Mouse (Mus musculus) retina, adult 2 months (tissue): ENCODE measurements around the gene Tmem8b.
A peak's percentile ranks its signal among the peaks of the same experiment; 100 is the strongest.

Source experiments
- DNase-seq: peaks from one replicate; pipeline ENCODE4 v3.0.0-alpha.2; 2012; ENCODE audit warnings: low read depth, low spot score

The Tmem8b gene

DNA sequence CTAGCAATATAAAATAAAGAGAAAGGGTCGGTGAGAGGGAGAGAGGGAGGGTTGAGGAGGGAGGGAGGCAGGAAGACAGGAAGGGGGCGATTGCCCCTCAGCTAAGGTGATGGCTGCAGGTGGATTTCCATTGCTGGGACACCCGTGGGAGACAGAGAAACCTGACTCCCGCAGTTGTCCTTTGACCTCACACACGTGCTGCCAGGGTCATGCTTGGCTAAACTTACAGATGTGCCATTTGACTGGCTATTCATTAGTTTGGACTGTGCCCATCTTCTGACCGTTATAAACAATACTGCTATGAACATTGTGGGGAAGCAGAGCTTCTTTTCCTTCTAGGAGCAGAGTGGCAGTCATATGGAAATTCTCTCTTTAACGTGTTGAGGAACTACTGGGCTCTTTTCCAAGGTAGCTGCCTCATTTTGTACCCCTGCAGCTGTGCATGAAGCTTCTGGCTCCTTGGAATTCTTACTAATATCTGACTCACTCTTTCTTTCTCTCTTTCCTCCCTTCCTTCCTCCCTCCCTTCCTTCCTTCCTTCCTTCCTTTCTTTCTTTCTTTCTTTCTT lies 45.0 kb downstream of the Tmem8b start:
- no peak for DNase-seq

DNA sequence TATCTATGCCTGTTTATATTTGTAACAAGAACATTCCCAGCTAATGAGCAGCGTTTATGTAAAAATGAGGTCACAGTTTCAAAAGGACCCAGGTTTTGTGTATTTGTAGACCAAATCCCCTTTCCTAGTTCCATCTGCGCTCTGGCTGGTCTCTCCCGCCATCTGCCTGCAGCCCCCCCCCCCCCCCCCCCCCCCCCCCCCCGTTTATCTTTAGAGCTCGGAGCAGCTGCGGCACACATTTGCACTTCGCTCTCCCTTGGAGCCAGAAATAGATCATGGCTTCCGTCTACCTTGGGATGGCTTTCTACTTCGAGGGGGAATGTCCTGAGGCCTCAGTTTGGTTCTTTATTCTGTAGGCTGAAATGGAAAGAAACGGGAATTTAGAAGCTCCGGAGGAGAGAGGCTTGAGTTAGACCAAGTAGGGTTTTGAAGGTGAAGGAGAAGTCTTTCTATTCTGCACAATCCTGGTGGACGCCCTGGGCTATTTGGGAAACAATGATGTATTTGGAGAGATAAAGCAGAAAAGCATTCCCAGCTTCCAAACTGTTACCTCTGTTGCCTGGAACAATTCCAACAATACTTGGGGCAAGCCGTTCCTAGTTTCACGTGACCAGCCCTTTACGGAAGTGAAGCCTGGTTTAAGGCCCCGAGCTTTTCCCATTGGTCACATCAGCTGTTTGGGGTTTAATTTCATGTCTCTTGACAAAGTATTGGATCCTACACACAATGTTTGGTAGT lies 51.9 kb downstream of the Tmem8b start:
- peak; percentile 40 for DNase-seq

DNA sequence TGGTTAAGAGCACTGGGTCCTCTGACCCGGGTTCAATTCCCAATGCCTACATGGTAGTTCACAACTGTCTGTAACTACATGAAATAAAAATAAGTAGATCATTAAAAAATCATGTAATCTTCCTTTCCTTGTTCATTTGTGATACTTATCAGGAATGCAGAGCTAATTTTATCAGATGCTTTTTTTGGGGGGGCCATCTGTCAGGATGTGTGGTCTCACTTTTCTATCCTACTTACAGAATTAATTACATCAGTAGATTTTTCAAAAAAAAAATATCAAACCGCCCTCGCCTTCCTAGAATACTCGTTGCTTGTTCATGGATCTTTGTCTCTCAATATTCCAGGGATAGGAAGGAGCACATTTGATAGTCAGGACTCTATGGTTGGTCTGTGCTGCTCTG lies 53.4 kb downstream of the Tmem8b start:
- no peak for DNase-seq

DNA sequence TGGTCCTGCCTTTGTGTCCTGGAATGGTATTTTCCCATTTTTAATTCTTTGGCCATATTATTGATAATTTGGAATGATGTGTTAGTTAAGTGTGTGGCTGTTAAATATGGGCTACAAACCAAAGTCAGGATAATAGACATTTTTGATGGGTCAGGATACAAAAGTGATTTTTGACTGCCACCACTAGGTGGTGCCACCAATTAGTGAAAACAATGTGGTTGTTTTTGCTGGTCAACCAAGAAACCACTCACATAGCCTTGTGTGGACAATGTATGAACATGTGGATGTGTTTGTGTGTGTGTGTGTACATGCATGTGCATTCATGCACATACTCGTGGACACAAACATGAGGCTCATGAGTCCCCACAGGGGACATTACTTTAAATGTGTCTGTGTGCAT lies 56.0 kb downstream of the Tmem8b start:
- DNase-seq, result peak; percentile 18

DNA sequence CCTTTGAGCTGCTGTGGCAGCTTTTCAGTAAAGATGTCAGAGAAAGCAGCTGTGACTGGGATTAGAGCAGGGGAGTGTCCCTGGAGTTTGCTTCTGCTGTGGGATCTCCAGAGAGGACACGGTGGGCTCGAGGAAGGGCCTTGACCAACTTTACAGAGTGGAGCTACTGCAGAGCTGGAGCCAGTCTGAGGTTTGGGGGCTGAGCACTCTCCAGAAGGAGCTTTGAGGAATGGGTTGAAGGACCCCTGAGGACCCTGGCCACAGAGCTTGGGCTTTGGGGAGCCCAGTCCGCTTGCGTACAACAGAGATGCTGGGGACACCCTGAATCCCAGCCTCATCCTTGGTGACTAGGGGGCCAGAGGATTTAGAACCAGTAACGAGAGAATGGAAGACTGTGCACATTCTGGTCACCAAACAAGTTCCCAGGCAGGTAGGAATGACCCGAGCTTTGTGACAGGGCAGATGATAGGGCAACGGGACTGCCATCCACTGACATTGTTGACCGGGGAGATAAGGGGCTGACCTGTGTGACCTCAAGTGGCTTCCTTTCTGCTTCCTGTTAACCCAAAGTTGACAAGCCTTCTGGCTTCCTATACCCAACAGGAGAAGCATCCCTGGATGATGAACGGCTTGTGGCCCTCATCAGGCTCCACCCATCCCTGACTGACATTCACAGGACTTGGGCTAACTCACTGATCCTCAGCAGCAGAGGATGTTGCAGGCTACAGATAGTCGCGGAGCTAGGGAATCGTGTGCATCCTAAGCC lies 57.6 kb downstream of the Tmem8b start:
- no peak for DNase-seq

DNA sequence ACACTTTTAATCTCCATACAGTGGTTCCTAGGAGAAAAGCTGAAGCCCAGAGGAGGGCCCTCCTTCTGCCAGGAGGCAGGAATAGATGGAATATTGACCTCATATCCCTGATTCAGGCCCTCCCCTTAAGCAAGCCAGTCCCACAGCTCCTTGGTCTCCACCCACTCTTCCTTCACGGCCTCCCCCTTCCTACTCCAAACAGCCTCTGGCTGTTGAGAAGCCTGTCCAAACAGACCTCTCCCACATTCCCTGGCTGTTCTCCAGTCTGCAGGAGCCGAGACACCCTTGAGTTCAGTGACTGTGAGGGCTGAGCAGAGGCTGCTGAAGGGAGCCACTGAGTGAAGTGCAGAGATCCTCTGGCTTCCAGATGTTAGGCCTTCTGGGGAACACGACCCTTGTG lies 58.2 kb downstream of the Tmem8b start, which contains the start of gene Hrct1:
Hrct1 (plus strand) TSS at position 194 of the 400 bp plus-strand sequence.
- no peak for DNase-seq

DNA sequence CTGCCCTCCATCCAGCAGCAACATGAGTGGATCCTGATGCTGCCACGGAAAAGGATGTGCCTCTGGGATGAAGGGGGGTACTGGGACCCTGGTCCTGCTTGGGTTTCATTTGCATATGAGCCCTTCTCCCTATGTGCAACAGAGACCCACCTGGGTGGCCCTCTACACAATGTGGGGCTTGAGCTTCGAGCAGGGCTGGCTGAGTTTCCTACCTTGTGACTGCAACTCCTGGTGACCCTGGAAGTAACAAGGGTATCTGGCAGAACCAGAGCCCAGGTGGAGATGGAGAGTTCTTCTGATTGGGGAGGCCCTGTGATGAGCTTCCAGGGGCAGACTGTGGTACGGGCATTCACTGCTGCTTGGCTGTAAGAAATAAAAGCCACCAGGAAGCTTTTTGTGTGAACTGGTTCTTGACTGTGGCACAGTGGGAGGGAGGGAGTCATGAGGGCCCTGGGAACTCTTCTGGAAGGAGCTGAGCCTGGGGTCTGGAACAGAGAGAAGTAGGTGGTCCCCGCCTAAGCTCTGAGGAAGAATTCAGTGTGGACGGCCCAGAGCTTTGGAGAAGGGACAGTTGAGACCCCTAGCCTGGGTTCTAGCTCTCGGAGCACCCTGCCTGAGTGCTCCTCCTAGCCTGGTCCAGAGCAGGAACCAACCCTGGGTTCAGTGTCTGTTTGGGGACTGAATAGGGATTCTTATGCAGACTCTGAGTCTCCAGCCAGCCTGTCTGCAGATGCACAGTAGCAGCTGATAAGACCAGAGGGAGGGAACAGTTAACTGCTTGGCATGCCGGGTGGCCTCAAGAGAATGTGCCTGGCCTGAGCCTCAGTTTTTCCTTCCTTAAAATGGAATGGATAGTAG lies 59.2 kb downstream of the Tmem8b start:
- DNase-seq, result no peak

DNA sequence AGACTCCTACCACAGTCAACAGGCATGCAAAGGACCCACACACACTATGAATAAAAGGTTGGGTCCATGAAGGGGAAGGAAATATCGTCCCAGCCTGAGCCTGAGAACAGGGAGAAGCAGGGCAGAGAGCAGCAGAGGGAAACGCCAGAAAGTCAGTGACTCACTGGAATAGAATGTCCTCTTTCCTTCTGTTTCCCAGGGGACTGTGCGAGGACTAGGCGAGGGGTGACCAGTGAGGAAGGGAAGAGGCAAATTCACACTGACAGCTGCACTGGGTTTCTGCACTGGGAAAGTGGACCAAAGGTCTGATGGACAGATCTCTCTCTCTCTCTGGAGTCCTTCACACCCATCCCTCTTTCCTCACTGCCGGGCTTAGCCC lies 59.8 kb downstream of the Tmem8b start:
- no peak for DNase-seq

DNA sequence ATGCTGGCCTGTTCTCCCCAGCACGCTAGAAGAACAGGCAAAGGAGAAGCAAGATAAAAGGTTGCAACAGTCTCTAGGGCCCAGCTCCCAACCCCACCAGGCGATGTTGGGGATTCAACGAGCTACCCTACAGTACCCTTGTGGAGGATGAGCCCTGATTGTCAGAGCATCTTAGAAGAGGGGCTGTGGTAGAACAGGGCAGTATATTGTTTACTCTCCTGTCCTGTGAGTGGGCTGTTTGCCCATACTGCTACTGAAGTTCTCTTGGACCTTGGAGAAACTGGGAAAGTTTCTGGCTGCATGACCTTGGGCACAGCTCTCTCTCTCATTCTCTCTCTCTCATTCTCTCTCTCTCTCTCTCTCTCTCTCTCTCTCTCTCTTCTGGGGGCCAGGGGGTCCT lies 60.4 kb downstream of the Tmem8b start:
- DNase-seq, result no peak

DNA sequence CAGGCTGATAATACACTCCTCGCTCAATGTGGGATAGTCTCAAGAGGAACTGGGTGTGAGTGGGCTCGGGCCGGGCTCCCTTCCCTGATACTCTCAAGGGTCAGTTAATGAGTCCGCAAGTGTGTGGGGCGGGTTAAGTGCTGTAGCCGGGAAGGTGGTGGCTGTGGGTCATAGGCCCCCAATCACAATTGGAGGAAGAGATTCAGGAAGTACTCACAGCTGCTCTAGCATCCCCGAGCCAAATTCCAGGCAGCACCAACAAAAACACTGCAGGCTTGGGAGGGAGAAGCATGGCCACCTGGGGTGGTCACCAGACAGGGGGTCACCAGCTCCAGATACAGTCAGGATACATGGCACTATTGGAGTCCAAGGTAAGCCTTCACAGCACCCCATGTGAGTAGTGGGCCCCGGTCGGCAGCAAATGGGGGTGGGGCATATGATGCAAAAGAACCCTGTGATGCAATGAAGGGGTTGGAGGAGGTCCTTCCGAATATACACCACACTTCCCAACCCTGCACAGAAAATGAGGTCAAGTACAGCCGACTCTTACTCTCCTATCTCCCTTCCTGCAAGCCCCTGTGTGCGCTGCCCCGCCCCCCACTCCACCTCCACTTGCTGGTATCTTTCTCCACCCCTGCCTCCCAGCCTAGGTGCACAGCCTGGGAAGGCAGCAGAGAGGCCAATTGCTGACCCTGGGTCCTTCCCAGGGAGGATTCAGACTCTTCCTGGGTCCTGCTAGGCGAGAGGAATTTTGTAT lies 61.2 kb downstream of the Tmem8b start, which contains the start of gene Spaar:
Spaar (plus strand) TSS at position 241 of the 757 bp plus-strand sequence.
- no peak for DNase-seq

DNA sequence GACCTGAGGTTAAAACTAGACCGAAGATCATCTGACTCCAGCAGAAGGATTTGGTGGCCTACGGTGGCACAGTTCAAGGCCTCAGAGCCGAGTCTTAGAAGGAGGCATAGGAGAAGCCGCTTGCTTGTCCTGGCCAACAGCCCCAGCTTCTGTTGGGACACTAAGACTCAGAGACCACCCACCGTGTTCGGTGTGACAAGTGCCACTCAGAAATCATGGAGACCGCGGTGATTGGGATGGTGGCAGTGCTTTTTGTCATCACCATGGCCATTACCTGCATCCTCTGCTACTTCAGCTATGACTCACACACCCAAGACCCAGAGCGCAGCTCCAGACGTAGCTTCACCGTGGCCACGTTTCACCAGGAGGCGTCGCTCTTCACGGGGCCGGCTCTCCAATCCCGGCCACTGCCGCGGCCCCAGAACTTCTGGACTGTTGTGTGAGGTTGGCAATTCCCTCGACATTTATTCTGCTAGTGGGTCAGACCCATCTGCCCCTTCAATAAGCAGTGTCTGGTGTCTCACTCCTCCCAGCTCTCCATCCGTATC lies 62.1 kb downstream of the Tmem8b start:
- no peak for DNase-seq

DNA sequence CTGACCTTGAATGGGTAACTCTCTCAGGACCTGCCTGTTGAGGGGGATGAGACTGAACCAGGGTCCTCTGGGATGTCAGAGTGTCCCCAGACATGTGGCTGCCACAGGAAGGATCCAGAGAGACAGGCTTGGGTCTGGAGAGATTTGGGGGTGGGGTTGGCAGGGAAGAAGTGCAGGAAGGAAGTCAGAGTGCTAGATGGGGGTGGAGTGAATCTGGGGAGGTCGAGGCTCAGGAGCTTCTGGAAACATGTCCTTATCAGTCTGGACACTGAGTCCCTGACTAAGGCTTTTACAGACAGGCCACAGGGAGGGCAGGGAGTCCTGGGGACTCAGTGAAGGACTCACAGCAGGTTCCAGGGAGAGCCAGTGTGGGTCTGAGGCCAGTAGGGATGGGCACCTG lies 63.4 kb downstream of the Tmem8b start:
- DNase-seq, result no peak

DNA sequence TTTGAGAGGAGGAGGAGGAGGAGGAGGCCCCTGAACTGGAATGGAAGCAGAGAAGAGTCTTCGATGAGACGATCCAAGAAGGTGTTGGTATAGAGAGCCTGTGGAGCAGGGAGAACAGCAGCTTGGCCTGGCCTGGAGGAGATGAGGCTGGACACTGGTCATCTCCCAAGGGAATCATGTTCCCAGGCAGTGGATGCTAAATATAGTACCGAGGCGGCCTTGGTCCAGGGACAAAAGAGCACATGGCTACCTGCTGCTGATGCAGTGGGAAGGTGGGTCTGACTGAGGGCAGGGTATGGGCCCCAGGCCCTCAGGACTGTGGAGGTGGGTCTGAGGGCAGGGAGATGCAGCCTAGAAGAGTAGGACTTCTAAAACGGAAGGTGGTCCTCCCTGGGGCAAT lies 64.4 kb downstream of the Tmem8b start:
- DNase-seq, result no peak

DNA sequence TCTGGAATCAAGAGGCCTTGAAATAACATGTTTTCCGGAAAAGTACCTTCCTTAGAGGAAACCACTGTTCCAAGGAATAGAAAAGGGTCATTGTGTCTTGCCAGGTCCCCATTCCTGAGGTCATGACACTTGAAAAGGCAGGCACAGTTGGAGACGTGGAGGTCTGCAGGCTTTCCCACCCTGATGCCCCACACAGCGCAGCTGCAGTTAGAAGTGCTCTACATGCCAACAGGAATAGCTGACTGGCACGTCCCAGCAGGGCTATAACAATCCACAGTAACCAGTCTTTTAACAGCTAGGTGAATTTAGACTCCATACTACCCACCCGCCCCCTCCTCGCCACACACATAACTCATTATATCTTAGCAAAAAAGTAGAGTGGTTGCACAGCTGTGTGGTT lies 68.4 kb downstream of the Tmem8b start:
- no peak for DNase-seq

DNA sequence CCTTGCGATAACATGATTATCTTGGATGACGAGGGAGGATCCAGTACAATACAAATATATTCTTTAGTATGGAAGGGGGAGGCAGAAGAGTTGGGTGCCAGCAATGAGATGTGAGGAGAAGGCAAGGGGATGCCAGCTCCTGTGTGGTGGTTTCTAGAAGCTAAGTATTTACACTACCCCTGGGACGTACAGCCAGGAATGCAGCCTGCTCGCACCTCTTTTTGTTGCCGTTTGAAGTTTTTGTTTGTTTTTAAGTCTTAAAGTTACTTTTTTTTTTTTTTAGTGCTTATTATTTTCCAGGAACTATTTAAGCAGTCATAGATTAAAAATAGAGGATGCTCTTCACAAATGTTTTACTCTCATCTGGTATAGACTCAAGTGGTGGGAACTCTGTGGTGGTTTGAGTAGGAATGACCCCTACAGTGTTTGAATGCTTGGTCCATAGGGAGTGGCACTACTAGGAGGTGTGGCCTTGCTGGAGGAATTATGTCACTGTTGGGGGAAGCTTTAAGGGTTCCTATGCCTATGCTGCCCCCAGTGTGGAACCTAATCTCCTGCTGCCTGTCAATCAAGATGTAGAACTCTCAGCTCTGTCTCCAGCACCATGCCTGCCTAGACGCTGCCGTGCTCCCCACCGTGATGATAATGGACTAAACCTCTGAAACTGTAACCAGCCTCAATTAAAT lies 70.4 kb downstream of the Tmem8b start:
- DNase-seq, result no peak

DNA sequence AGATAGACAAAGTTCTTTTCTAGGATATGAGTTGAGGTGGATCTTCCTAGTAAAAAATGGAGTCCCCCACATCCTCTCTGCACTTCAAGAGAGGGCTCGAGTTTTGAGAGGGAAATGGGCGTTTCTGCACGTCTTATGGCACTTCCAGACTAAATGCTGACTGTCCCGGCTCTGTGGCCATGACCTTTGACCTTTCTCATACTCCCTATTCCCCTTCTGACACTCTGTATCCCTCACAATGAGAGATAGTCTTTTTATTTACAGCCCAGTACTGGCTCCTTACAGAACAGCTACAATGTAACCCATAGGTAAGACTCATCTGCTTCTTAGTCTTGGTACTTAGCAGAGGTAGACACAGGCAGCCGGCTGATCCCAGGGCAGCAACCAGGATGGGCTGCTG lies 72.8 kb downstream of the Tmem8b start:
- no peak for DNase-seq
